ENCODE assay signal across 1 mouse cellular context in the genomic region with DNA sequence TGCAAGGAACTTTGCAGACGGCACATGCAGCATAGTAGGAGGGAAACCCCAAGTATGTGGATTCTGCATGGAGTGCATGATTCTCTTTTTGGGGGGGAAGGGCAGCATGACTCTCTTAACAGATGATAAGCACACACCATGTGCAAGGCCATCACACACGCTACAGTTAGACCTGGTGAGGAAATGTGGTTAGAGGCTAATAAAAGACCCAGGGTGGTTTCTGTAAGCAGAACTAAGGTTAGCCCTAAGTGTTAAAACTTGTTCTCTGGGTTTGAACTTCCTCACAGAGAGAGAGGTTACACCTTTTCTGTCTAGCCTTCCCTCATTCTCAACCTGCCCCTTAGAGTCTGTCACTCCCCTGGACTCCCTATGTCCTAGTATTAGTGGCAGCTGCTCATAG.
TF ChIP-seq lines count a peak whose summit lies in the region.

No protein-coding gene starts in this region.

TF ChIP-seq in MEL, 35 proteins besides CTCF, POLR2A, EP300 and RAD21:
- 0 out of 2 replicates have a peak, but pooled peaks have one; percentile 28 for TF ChIP-seq HCFC1 (IDR thresholded peaks at IDR 0.05; ENCODE audit: low read depth, low read length)
- TF ChIP-seq JUND (IDR thresholded peaks at IDR 0.05; ENCODE audit: low read depth, low read length), result no peak
